Mouse (Mus musculus): ENCODE results near the gene Sdhb.

Gene Sdhb

DNA sequence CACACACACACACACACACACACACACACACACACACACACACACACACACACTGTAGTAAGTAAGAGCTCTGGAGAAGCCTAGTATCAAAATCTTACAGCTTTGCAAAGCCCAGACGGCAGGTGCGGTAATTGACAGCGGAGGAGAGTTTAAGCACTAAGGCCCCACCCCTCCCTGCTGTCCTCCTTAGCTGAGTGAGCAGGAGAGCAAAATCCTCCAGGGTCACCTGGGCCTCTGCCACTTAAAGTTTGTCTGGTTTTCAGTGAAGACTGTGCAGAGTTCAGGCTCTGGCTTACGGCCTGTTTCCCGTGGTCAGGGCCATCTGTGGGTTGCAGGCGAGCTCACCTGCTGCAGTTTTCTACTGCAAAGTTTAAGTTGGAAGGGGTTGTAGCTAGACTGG, 12.5 kb upstream of the Sdhb start:
- no peak for DNase-seq (ENCODE audit: low read depth)

DNA sequence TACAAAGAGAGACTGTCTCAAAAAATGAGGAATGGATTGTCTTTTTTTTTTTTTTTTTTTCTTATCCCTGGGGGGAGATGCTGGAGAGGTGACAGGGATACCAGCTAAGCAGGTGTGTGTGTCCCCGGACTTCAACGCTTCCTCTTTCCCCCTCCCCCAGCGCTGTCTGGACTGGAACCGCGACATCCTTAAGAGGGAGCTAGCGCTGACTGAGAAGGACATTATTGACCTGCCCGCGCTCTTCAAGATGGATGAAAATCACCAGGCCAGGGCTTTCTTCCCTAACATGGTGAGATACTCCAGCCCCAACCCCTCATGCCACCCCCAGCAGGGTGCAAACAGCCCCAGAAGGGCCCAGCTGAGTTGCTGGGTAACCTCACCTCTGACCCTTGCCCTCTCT, 12.0 kb upstream of the Sdhb start:
- DNase-seq (ENCODE audit: low read depth) = peak; percentile 18

GRCm38 (mm10) chr4:140949616-140950015, 11.4 kb upstream of the Sdhb start:
- peak; percentile 59 for DNase-seq (ENCODE audit: low read depth)

DNA sequence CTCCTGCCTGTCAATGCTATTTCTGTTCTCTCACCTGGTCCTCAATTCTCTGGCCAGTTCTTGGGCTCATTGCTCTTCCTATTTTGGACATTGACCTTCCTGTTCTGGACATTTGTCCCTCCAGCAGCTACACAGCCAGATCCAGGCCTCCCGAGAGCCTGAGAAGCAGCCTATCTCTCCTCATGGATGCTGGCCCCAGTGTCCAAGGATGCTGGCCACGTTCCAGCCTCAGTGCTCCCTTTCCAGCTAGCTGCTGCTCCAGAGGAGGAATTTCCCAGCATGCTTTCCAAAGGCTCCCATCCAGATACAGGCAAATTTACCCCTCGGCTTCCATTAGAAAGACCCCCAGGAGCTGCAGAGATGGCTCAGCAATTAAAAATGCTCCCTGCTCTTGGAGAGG, 10.4 kb upstream of the Sdhb start:
- DNase-seq (ENCODE audit: low read depth) = no peak

DNA sequence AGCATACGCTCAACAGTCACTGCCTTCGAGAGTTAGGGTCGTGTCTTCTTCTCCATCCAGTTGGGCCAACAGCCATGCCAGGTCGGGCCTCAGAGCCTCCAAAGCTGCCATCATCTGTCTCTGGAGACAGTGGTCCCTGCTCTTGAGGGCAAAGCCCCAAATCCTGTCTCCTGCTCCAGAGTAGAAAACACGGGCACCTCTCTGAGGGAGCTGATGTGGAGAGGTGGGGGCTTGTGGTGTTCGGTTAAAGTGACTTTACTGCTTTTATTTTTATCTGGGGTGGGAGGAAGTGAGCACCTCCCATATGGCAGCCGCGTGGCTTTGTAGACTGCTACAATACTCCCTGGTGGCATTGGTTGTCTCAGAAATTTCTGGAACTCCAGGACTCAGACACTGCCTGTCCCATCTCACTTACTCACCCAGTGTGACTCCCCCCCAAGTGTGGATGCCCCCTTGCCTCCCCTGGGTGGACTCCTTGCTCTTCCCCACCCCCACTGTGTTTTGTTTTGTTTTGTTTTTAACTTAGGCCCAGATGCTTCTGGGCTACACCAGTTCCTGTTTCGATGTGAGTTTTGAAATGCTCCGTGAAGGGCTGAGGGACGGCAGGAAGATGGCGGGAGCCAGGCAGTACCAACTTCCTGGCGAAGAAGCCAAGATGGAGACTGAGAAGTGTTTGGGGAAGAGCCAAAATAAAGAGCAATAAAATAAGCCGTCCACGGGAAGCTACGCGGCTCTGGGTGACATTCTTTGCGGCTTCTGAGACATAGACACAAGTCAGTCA, 9.0 kb upstream of the Sdhb start:
- DNase-seq (ENCODE audit: low read depth) = peak; percentile 79

DNA sequence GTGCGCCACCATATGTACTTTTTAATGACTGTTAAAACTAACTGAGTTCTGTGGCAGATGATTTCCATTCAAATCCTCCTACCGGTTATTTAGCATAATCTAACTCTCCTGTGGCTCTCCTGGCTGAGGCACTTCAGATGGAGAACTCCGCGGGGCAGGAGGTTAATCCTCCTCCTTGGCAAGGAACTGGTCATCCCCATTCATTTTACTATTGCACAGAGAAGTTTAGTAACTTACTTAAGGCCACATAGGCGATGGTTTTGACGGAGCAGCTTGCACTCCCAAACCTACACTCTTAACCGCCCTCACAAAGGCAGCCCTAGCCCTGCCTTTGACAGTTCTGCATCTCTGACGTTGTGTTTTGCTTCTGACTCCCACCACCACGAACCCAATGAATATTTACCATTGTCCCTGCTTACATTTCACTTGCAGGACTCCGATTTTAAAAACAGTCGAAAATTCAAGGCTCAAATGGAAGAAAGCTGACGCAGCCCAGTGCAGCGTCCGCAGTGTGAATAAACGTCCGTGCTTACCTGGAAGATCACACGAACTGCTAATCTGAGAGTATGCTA, 3.8 kb upstream of the Sdhb start:
- no peak for DNase-seq (ENCODE audit: low read depth)

DNA sequence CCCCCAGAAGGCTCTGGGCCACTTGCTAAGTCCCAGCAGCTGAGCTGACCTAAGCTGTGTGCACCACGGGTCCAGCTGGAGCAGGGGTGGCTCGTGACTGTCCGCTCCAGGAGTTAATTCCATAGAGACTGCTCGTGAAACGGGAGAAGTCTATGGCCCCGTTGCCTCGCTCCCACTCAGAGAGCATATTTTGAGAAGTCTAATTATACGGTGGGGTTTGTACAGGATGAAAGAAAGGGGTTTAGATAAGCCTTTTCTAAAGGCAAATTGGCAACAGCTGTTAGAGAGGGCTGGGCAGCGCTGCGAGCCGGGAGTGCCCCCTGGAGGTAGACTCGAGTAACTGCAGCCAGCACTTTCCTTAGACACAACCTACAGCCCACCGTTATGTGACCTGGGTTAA, 3.3 kb upstream of the Sdhb start:
- peak; percentile 89 for DNase-seq (ENCODE audit: low read depth)

- DNase-seq (ENCODE audit: low read depth) = no peak
Observed at GRCm38 (mm10) chr4:140958319-140958718, 2.7 kb upstream of the Sdhb start.

GRCm38 (mm10) chr4:140959128-140959679, 1.8 kb upstream of the Sdhb start:
- no peak for DNase-seq (ENCODE audit: low read depth)

GRCm38 (mm10) chr4:140959715-140960479, 1.1 kb upstream of the Sdhb start:
- DNase-seq (ENCODE audit: low read depth) = peak; percentile 22

DNA sequence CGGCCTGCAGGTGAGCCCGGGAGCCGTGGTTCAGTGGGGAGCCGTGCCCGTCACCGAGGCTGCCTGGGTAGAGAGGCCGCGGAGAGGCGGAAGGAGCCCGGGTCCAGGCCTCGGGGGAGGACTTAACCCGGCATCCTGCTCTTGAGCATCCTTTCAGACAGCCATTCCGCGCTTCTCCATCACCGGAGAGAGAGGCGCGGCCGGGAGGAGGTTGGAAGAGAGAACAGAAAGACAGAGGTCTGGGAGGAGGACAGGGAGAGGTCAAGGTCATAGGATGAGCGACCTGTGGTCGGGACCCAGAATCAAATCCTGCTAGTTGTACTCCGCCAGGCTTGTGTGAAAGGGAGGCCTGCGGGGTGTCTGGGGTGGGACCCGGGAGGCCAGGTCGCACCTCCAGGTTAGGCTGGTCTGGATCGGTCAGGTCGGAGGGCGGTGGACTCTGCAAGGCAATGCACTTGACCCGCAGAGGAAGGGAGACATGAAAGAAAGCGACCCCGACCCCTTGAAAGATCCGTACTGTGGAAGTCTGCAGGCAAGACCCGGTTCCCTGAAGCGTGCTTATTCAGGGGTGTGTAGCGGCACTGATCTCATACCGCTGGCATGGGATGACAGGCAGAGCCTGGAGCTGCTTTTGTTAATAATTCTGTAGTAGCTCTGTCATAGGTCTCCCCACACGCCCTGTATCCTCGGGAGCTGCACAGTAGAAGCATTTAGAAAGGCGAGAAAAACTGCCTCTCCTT, 634 bp downstream of the Sdhb start:
- no peak for DNase-seq (ENCODE audit: low read depth)

GRCm38 (mm10) chr4:140962207-140962909, 1.4 kb downstream of the Sdhb start:
- DNase-seq (ENCODE audit: low read depth) = no peak

DNA sequence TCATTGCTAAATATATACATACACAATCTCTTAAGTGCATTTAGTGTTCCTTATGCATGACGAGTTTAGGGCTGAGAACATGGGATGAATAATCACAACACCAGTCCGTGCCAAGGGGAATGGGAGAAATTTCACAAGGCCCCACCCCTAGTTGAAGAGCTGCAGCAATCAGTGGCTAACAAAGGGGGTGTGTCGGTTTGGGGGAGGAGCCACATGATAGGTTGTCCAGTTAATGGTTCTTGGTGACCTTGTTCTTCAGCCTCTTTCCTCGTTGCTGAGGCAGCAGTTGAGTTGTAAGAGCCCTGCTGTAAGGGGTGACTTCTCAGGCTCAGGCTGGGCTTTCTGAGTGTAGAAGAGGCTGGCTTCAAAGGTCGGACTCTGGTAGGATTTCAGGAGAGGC, 1.9 kb downstream of the Sdhb start:
- DNase-seq (ENCODE audit: low read depth) = no peak

GRCm38 (mm10) chr4:140963941-140964597, 3.1 kb downstream of the Sdhb start:
- DNase-seq (ENCODE audit: low read depth) = peak; percentile 24

GRCm38 (mm10) chr4:140964620-140965019, 3.6 kb downstream of the Sdhb start:
- DNase-seq (ENCODE audit: low read depth) = peak; percentile 87

DNA sequence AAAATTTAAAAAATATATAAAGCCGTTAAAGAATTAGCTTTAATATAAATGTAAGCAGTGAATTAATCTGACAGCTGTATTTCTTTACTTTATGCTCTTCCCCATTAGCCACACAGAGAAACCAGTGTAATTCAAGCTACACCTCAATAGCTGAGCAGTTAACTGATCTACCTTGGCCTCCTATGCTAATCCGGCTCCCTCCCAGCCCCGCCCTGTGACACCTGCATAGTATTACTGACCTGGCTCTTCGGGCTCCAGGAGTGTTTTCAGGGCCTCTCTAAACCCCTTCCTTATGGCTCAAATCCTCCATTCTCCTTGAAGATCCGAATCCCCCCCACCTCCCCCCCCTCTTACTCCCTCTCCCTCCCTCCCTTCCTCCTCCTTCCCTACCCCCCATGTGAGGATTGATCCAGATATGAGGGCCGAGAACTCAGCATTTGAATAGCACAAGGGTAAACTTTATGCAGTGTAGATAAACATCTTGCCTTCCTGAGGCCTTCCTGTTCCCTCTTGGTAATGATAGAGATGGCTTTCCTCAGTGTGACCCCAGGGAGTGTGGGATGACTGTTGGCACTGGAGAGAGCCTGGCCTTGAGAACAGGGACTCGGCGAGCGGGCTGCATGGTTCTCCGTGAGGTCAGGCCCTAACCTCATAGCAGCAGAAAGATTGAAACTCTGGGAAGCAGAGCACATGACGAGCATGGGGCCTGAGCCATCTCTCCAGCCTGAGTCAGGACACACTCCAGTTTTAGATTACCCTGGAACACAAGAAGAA, 6.6 kb downstream of the Sdhb start:
- DNase-seq (ENCODE audit: low read depth) = no peak

DNA sequence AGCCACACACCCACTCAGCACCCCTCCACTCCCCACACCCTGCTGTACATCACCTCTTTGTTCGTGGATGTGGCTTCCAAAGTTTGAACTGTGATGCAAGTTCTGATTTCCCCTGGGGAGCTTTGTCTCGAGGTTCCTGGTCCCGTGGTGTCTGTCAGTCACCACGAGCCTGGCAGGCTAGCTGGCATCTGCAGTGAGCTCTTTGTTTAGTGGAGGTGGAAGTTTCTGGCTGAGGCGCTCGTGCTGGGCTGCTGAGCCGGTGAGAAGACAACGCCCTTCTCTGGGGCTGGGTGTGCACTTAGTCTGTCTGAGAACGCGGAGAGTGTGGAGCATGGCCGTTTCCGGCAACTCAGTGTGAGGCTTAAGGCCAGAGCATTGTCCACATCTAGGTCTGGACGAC, 10.7 kb downstream of the Sdhb start:
- no peak for DNase-seq (ENCODE audit: low read depth)

- DNase-seq (ENCODE audit: low read depth) = no peak
Observed at GRCm38 (mm10) chr4:140974408-140974807, 13.4 kb downstream of the Sdhb start.

DNA sequence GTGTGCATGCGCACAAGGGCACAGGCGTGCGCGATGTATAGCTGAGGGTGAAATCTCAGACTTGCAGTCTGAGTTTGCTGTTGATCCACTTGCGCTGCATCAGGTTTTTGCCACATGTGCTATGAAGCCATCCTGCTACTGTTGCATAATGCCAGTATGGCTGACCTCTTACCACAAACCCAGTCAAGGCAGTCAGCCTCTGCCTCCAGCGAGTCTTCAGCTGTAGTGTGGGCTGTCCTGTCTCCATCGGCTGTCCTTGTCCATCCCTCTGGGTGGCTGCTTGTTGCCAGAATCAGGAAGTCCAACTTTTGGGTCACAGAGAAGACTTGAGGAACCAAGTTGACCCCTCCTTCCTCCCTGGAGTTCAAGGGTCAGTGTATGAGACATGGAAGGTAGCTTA, 14.4 kb downstream of the Sdhb start:
- DNase-seq (ENCODE audit: low read depth) = no peak

- DNase-seq (ENCODE audit: low read depth) = no peak
Observed at GRCm38 (mm10) chr4:140977278-140977677, 16.3 kb downstream of the Sdhb start.

All from naive thymus-derived CD4-positive, alpha-beta T cell, adult 2 months (primary cell).